Mouse (Mus musculus) CH12.LX (cell line): ENCODE measurements around the gene Adra2b.

Experiments
- NRF1 ChIP-seq: IDR thresholded peaks from 2 replicates; pipeline ENCODE4 v1.6.1; 2014; ENCODE audit warnings: low read depth, mild to moderate bottlenecking, inconsistent platforms, low read length, improper control_type of control experiment, moderate library complexity
- POLR2A ChIP-seq: IDR thresholded peaks from 2 replicates; pipeline ENCODE4 v1.6.1; 2011; ENCODE audit warnings: low read depth, mild to moderate bottlenecking, improper control_type of control experiment, low read length
- USF2 ChIP-seq: conservative IDR thresholded peaks from 2 replicates; pipeline ENCODE4 v1.6.1; 2011; ENCODE audit warnings: low read depth, low read length, improper control_type of control experiment

DNA sequence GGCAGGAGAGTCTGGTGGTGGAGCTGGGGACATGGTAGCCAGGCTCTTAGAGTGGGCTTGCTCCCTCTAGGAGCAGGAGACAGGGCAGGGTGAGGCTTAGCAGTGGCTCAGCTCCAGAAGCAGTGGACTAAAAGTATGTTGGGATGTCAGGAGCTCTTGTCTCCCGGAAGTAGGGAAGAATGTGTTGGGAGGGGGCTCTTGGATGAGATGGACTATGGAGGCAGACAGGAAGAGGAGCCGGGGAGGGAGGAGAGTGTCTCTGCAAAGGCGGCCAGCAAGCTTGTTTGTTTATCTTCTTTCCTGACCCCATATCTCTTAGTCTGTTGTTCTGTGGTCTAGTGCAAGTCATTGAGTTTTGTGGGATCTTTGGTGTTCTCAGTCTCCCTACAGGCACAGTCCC is 12.1 kb downstream of the Adra2b start:
- TF ChIP-seq POLR2A (no peak), USF2 (no peak), NRF1 (no peak)
